Mouse (Mus musculus) layer of hippocampus, adult 2 months (tissue): ENCODE results near the gene Fat3. TPM values are rescaled to one million over a fixed set of nuclear protein-coding genes. Genes with fewer than 3 reads are reported as not detected.

Experiments
- DNase-seq, 2 experiments: peaks; one replicate each; pipeline ENCODE4 v3.0.0; 2022; ENCODE audit warnings: low spot score in 2 of 2
- H3K27ac ChIP-seq: fragments of 200-600 bp; 2 replicates; pipeline ENCODE4 v1.8.1; 2022
- H3K4me3 ChIP-seq: fragments of 200-600 bp; 2 replicates; pipeline ENCODE4 v1.8.1; 2022; ENCODE audit warnings: mild to moderate bottlenecking
- CTCF ChIP-seq: fragments of 200-600 bp; conservative IDR thresholded peaks from 2 replicates; pipeline ENCODE4 v1.8.1; 2022; ENCODE audit warnings: antibody characterized with exemption, mild to moderate bottlenecking, moderate library complexity
- long read RNA-seq, 2 experiments: library from polyadenylated mRNA; stranded (forward); transcript quantifications; one replicate each; pipeline ENCODE4 v2.0.0; 2021; ENCODE audit warnings: borderline mapping rate in 2 of 2
- total RNA-seq, 2 experiments: library from RNA; stranded (reverse); gene quantifications; 2 replicates each; pipeline ENCODE4 v1.2.3; 2021

Gene Fat3
- total RNA-seq: 10 to 100 TPM; 37.1 to 37.5 TPM
- long read RNA-seq, experiment 1, partial matches to known transcripts: 0 of 1 reads
- long read RNA-seq, experiment 1, other reads (novel, unspliced or antisense): 1 of 1 reads
- long read RNA-seq, experiment 2, partial matches to known transcripts: 0 of 3 reads
- long read RNA-seq, experiment 2, other reads (novel, unspliced or antisense): 3 of 3 reads

DNA sequence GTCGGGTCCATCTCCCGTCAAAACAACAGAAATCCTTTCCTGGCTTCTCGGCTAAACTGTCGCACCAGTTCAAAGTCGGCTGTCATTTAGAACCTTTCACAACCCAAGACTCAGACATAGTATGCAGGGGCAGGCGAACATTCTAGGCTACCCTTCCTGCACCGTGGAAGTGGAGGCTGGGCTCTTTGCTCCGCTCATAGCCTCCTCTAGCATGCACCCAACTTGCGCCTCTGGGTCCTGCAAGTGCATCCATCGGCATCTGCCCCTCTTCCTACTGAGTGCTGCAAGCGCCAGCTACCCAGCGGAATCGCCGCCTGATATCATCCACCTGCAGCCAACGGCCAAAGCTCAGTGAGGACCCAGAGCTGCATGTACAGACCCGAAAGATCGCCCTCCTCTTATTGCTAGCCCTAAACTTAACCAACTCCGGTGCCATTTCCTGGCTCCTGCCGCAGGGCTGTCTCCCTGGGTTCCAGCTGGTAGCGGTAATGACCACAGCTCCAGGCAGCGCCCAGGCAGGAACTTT, at the start of gene Fat3:
Gene Fat3, minus strand, starts transcription at position 100 of the 526 bp plus-strand sequence.
- DNase-seq: peak; percentile 16 to 28
- TF ChIP-seq CTCF: no peak
- Histone ChIP-seq H3K27ac (peak within 1 kb of the TSS; percentile 95), H3K4me3 (peak within 1 kb of the TSS; percentile 72)

- Histone ChIP-seq H3K4me3 (no peak overlapping the region), H3K27ac (no peak overlapping the region)
- no peak for TF ChIP-seq CTCF
- no peak for DNase-seq
These were observed 31.8 kb upstream of the Fat3 start for GRCm38 (mm10) chr9:16532884-16533283.

DNA sequence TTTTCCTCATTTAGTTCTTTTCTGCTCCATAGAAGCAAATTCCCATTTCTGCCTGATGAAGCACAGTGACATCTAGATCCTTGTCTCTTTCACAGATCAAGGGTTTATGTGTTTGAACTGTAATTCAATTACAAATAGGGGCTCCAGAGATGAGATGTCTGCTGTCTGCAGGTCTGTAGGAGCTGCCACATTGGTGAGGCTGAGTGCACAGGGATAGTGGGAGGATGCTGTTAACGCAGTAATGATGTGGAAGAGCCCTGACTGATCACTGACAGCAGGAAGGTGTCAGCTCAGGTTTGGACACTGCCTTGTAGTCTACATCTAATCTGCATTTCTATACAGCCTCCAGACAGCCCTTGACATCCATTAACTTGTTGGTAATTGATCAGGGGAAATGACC, 16.5 kb upstream of the Fat3 start:
- TF ChIP-seq CTCF: no peak
- Histone ChIP-seq H3K4me3 (no peak overlapping the region), H3K27ac (no peak overlapping the region)
- DNase-seq: no peak

DNA sequence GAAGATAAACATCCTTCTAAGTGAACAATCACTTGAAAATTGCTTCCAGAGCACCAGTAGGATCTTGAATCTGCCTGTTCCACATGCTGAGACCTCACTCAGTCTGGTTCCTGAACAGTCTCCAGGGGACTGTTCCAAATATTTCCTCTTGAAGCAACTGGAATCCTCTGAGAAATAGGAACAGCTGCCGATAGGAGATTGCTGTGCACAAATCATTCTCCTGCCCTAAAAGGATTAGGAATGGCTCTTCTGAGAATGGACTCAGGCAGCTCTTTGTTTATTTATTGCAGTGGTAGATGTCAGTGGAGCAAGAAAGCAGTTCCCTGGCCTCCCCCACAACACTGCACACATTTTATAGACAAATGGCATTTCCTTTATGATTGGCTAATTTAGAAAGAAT, 10.9 kb upstream of the Fat3 start:
- DNase-seq: no peak
- Histone ChIP-seq H3K4me3 (no peak overlapping the region), H3K27ac (no peak overlapping the region)
- TF ChIP-seq CTCF: no peak

DNA sequence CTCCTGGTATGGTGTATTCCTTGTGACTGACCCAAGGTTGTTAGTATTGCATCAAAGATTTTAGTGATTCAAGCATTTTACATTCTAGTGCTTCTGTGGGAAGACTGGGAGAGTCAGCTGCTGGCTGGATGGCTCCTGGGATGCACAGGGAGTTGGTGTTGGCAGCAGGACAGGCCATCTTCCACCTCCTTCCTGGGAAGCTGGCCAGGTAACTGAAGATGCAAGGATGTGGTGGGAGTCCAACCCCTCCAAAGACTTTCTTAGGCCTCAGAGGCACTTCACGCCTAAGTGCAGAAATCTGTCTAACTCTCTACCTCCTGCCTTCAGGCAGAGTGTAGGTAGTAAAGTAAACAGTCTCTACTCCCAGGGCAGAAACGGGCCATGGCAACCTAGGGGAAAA, 2.7 kb upstream of the Fat3 start:
- H3K27ac ChIP-seq: no peak overlapping the region
- TF ChIP-seq CTCF: no peak
- no peak for DNase-seq
- no peak overlapping the region for H3K4me3 ChIP-seq

GRCm38 (mm10) chr9:16502673-16503343, 1.7 kb upstream of the Fat3 start:
- Histone ChIP-seq H3K4me3 (peak overlapping the region; percentile 72), H3K27ac (peak overlapping the region; percentile 95)
- no peak for TF ChIP-seq CTCF
- peak in 1 of 2 experiments; percentile 19 for DNase-seq

DNA sequence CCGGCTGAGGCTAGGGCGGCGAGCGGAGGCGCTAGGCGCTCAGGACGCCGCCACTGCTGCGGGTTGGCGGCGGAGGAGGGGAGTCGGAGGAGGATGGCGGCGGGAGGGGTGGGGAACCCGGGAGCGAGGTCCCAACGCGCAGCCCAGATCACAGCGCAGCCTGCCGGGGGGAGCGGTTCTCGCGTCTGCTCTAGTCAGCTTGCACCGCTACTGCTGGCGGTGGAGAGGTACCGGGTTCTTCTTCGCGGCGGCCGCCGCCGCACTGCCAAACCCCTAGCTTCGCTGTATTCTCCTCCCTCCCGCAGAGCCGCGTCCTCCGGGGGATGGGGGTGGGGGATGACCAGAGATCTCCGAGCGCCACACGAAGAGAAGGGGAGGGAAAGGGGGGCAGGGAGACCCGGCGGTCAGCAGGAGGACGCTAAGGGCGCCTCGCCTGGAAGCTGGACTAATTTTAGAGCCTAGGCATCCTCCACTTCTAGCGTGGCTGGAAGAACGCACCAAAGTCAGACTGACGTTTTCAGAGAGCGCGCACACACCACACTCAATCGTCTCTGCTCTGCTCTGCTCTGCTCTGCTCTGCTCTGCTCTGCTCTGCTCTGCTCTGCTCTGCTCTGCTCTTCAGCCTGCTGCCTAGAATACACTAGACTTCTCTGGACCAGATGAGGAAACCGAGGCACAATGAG, 1.0 kb upstream of the Fat3 start:
- Histone ChIP-seq H3K27ac (peak overlapping the region; percentile 95), H3K4me3 (peak overlapping the region; percentile 72)
- DNase-seq: peak; percentile 80 to 83
- TF ChIP-seq CTCF: peak; percentile 73

DNA sequence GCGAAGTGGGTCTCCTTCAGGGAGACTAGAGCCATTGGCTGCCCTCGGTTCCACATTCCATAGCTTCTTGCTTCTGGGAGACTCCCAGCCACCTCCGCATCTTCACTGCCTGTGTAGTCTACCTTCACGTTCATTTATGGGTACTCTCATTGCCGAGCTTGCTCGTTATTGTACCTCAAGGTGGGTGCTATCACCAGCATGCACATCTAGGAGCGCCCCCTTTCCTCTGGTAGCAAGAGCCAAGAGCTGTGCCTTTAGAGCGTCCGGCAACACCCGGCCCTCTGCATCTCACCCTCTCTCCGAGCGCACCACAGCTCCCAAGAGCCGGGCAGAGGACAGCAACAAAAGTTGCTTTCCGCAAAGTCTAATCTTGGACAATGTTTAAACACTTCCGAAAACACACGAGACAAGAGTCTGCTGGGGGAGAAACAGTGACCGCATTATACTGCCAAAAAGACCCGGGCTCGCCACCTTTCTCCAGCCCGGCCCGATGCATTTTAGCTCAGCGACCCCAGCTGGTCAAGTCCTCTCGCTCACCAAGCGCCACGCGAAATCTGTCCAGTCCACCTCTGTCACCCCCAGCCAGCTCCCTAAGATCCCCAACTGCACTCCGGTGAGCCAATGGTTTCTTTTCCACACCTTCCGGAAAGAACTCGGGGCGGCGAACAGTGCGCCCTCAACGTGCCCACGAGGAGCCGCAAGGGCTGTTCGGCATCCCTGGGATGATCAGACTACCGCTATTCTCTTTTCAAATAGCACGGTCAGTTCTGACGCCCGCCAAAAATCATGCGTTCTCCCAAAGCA, 501 bp downstream of the Fat3 start:
- peak overlapping the region; percentile 95 for H3K27ac ChIP-seq
- peak; percentile 50 for TF ChIP-seq CTCF
- peak overlapping the region; percentile 72 for H3K4me3 ChIP-seq
- DNase-seq: peak; percentile 35 to 55

GRCm38 (mm10) chr9:16499621-16500381, 1.3 kb downstream of the Fat3 start:
- peak overlapping the region; percentile 72 for H3K4me3 ChIP-seq
- no peak for TF ChIP-seq CTCF
- peak; percentile 42 to 44 for DNase-seq
- H3K27ac ChIP-seq: peak overlapping the region; percentile 95

GRCm38 (mm10) chr9:16498876-16499275, 2.2 kb downstream of the Fat3 start:
- H3K27ac ChIP-seq: no peak overlapping the region
- peak overlapping the region; percentile 72 for H3K4me3 ChIP-seq

DNA sequence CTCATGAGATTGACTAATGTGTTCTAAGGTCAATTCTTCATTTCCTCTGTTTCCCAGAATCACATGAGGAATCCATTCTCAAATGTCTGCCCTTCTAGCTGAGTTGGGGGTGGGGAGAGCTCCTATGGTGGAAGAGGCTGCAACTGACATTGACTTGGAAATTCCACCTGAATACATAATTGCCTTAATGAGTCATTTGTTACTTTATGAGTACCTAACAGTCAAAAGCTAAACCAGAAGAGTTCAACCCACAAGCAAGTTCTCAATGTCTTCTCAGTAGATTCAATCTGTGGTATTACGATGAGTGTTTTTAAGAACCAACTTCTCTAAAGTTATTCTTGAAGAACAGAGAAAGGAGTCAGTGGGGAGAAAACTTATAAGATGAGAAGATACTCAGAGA, 3.7 kb downstream of the Fat3 start:
- H3K4me3 ChIP-seq: no peak overlapping the region
- TF ChIP-seq CTCF: no peak
- DNase-seq: no peak
- H3K27ac ChIP-seq: no peak overlapping the region

More at GRCm38 (mm10) chr9:16498876-16499275, 2.2 kb downstream of the Fat3 start:
- no peak for TF ChIP-seq CTCF
- no peak for DNase-seq

DNA sequence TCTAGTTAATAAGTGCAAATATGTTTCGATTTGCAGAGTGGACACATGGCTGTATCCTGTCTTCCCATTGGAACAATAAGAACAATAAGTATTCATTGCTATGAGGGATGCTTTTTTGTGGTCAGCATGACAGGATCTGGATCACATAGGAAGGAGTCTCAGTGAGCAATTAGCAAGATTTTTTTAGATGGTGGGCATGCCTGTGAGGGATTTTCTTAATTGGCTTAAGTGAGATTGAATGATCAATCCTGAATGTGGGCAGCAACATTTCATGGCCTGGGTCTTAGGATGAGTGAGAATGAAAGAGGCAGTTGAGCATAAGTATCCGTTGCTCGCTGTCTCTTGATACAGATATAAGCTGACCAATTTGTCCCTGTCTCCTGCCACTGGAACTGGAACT, 4.8 kb downstream of the Fat3 start:
- Histone ChIP-seq H3K27ac (no peak overlapping the region), H3K4me3 (no peak overlapping the region)
- no peak for DNase-seq
- TF ChIP-seq CTCF: no peak
